Mouse (Mus musculus) forebrain, embryonic 16.5 days (tissue): ENCODE data around the gene Cmklr1. TPM values are rescaled to one million over a fixed set of nuclear protein-coding genes. Genes with fewer than 3 reads are reported as not detected.
A peak's percentile ranks its signal among the peaks of the same experiment; 100 is the strongest.

ENCODE experiments used
- ATAC-seq: fragments of 200-750 bp; cut with Nextera tagmentation; 2 replicates; pipeline ENCODE4 v1.8.0; 2017; ENCODE audit warnings: mild to moderate bottlenecking, moderate library complexity
- H3K27ac ChIP-seq: fragments of 300-500 bp; sonication (generic); 2 replicates; pipeline ENCODE4 v1.5.1; 2014; ENCODE audit warnings: low read length, control low read depth
- H3K27me3 ChIP-seq: fragments of 300-500 bp; sonication (generic); replicated peaks from 2 replicates; pipeline ENCODE4 v1.6.1; 2014; ENCODE audit warnings: low read length; ENCODE audit not compliant: control insufficient read depth, insufficient read depth
- H3K36me3 ChIP-seq: fragments of 300-500 bp; sonication (generic); 2 replicates; pipeline ENCODE4 v1.6.1; 2014; ENCODE audit not compliant: control insufficient read depth, insufficient read depth
- H3K4me1 ChIP-seq: fragments of 300-500 bp; sonication (generic); replicated peaks from 2 replicates; pipeline ENCODE4 v1.6.1; 2014; ENCODE audit warnings: low read length; ENCODE audit not compliant: control insufficient read depth, insufficient read depth
- H3K4me2 ChIP-seq: fragments of 300-500 bp; sonication (generic); 2 replicates; pipeline ENCODE4 v1.6.1; 2014; ENCODE audit warnings: mild to moderate bottlenecking, low read length, control low read depth
- H3K4me3 ChIP-seq: fragments of 300-500 bp; sonication (generic); replicated peaks from 2 replicates; pipeline ENCODE4 v1.5.1; 2014; ENCODE audit warnings: mild to moderate bottlenecking, low read length, control low read depth
- H3K9ac ChIP-seq: fragments of 300-500 bp; sonication (generic); replicated peaks from 2 replicates; pipeline ENCODE4 v1.6.1; 2014; ENCODE audit warnings: low read depth, low read length, control low read depth
- H3K9me3 ChIP-seq: fragments of 300-500 bp; sonication (generic); 2 replicates; pipeline ENCODE4 v1.6.1; 2016; ENCODE audit warnings: low read length; ENCODE audit not compliant: control insufficient read depth
- WGBS: fragments of 180-500 bp; shearing (Covaris S2); extraction: QIAGEN DNeasy Blood & Tissue Kit; methylation state at CpG from one replicate; pipeline ENCODE4 v1.1.7; 2014; 5-methylcytosine and 5-hydroxymethylcytosine counted together
- polyA plus RNA-seq: library from polyadenylated mRNA; unstranded; fragments of >200 nt; fragmentation: Nextera tagmentation; extraction: Ambion mirVana; gene quantifications from 2 replicates; pipeline ENCODE4 v1.2.1, GENCODE M21; 2015

The Cmklr1 gene
- polyA plus RNA-seq, 1 experiment from 2014 or later, result 2.3 TPM

- H3K27me3 ChIP-seq, result no peaks in the 10 kb centered on the region
- peak overlapping the region; percentile 45 for H3K4me2 ChIP-seq
- WGBS, result 40% methylated on average over 18 of the region's 18 CpGs
- no peaks in the 10 kb centered on the region for H3K36me3 ChIP-seq
- no peak overlapping the region for H3K27ac ChIP-seq
- peak; percentile 97 for ATAC-seq
- H3K9ac ChIP-seq, result peak overlapping the region; percentile 10; the same call in 1 of the 2 replicates
- H3K4me1 ChIP-seq, result peaks cover 6% of the 10 kb centered on the region; the same call in 1 of the 2 replicates
- peak overlapping the region; percentile 23 for H3K4me3 ChIP-seq
- no peaks in the 10 kb centered on the region for H3K9me3 ChIP-seq
Measured at GRCm38 (mm10) chr5:113643107-113643848, 6.9 kb downstream of the Cmklr1 start.

- Histone ChIP-seq H3K9ac (no peak overlapping the region), H3K4me2 (no peak overlapping the region), H3K27ac (no peak overlapping the region), H3K4me3 (no peak overlapping the region), H3K4me1 (peaks cover 6% of the 10 kb centered on the region; the same call in 1 of the 2 replicates), H3K36me3 (no peaks in the 10 kb centered on the region), H3K27me3 (no peaks in the 10 kb centered on the region), H3K9me3 (no peaks in the 10 kb centered on the region)
- WGBS, result 55% methylated on average over 6 of the region's 6 CpGs
- ATAC-seq, result no peak
Measured at GRCm38 (mm10) chr5:113641066-113641465, 9.2 kb downstream of the Cmklr1 start.

GRCm38 (mm10) chr5:113639126-113639525 lies 11.1 kb downstream of the Cmklr1 start:
- Histone ChIP-seq H3K27me3 (no peaks in the 10 kb centered on the region), H3K36me3 (no peaks in the 10 kb centered on the region), H3K9ac (no peak overlapping the region), H3K4me1 (peaks cover 8% of the 10 kb centered on the region), H3K9me3 (no peaks in the 10 kb centered on the region), H3K4me2 (no peak overlapping the region), H3K4me3 (no peak overlapping the region), H3K27ac (no peak overlapping the region)
- ATAC-seq, result no peak
- WGBS, result 75% methylated on average over 5 of the region's 5 CpGs

GRCm38 (mm10) chr5:113638055-113638454 lies 12.2 kb downstream of the Cmklr1 start:
- Histone ChIP-seq H3K36me3 (no peaks in the 10 kb centered on the region), H3K9me3 (no peaks in the 10 kb centered on the region), H3K4me2 (no peak overlapping the region), H3K4me3 (no peak overlapping the region), H3K9ac (no peak overlapping the region), H3K4me1 (peaks cover 4% of the 10 kb centered on the region; the same call in 1 of the 2 replicates), H3K27ac (no peak overlapping the region), H3K27me3 (no peaks in the 10 kb centered on the region)
- no peak for ATAC-seq
- whole genome bisulfite sequencing, result 91% methylated on average over 12 of the region's 12 CpGs

- peak; percentile 20; the same call in 1 of the 2 replicates for ATAC-seq
Measured at GRCm38 (mm10) chr5:113637631-113638030, 12.6 kb downstream of the Cmklr1 start.

GRCm38 (mm10) chr5:113635861-113636565 lies 14.2 kb downstream of the Cmklr1 start:
- Histone ChIP-seq H3K9me3 (no peaks in the 10 kb centered on the region), H3K4me1 (peaks cover 3% of the 10 kb centered on the region; the same call in 1 of the 2 replicates), H3K27me3 (no peaks in the 10 kb centered on the region), H3K36me3 (no peaks in the 10 kb centered on the region), H3K4me3 (no peak overlapping the region), H3K27ac (no peak overlapping the region), H3K9ac (no peak overlapping the region), H3K4me2 (no peak overlapping the region)
- no peak for ATAC-seq
- WGBS, result 84% methylated on average over 15 of the region's 15 CpGs

More at GRCm38 (mm10) chr5:113637631-113638030, 12.6 kb downstream of the Cmklr1 start:
- no peak overlapping the region for H3K4me3 ChIP-seq
- H3K27me3 ChIP-seq, result no peaks in the 10 kb centered on the region
- H3K9ac ChIP-seq, result no peak overlapping the region
- peaks cover 3% of the 10 kb centered on the region; the same call in 1 of the 2 replicates for H3K4me1 ChIP-seq
- H3K27ac ChIP-seq, result no peak overlapping the region
- H3K36me3 ChIP-seq, result no peaks in the 10 kb centered on the region
- 70% methylated on average over 4 of the region's 4 CpGs for WGBS
- H3K9me3 ChIP-seq, result no peaks in the 10 kb centered on the region
- H3K4me2 ChIP-seq, result no peak overlapping the region

- Histone ChIP-seq H3K27ac (no peak overlapping the region), H3K27me3 (no peaks in the 10 kb centered on the region), H3K4me2 (no peak overlapping the region), H3K4me3 (no peak overlapping the region), H3K9ac (no peak overlapping the region), H3K4me1 (peaks cover 3% of the 10 kb centered on the region; the same call in 1 of the 2 replicates), H3K9me3 (no peaks in the 10 kb centered on the region), H3K36me3 (no peaks in the 10 kb centered on the region)
- ATAC-seq, result no peak
- WGBS, result 82% methylated on average over 7 of the region's 7 CpGs
Measured at GRCm38 (mm10) chr5:113634887-113635610, 15.2 kb downstream of the Cmklr1 start.

- no peak overlapping the region for H3K4me3 ChIP-seq
- peaks cover 3% of the 10 kb centered on the region; the same call in 1 of the 2 replicates for H3K4me1 ChIP-seq
- 51% methylated on average over 13 of the region's 13 CpGs for WGBS
- H3K36me3 ChIP-seq, result no peaks in the 10 kb centered on the region
- no peak overlapping the region for H3K9ac ChIP-seq
- no peak overlapping the region for H3K4me2 ChIP-seq
- no peaks in the 10 kb centered on the region for H3K27me3 ChIP-seq
- H3K9me3 ChIP-seq, result no peaks in the 10 kb centered on the region
- no peak overlapping the region for H3K27ac ChIP-seq
- 0 out of 2 replicates have a peak, but pooled peaks have one; percentile 45 for ATAC-seq
Measured at GRCm38 (mm10) chr5:113634024-113634651, 16.1 kb downstream of the Cmklr1 start.
